Mouse (Mus musculus): ENCODE measurements around the gene Ift46.

Gene Ift46

GRCm38 (mm10) chr9:44767101-44768028, at the start of gene Ift46, which contains the start of gene Arcn1:
Gene Ift46 (plus strand): TSS chr9:44767908.
Gene Arcn1 (minus strand): TSS chr9:44767845.
- peak; percentile 90 for DNase-seq (ENCODE audit: extremely low spot score)

- DNase-seq (ENCODE audit: extremely low spot score): no peak
Measured at GRCm38 (mm10) chr9:44718937-44719631, 48.6 kb upstream of the Ift46 start.

GRCm38 (mm10) chr9:44719632-44720357, 47.9 kb upstream of the Ift46 start:
- DNase-seq (ENCODE audit: extremely low spot score): no peak

GRCm38 (mm10) chr9:44720358-44721153, 47.2 kb upstream of the Ift46 start:
- DNase-seq (ENCODE audit: extremely low spot score): no peak

- DNase-seq (ENCODE audit: extremely low spot score): peak; percentile 94
Measured at GRCm38 (mm10) chr9:44721154-44721876, 46.4 kb upstream of the Ift46 start.

GRCm38 (mm10) chr9:44721877-44722186, 45.9 kb upstream of the Ift46 start:
- no peak for DNase-seq (ENCODE audit: extremely low spot score)

- no peak for DNase-seq (ENCODE audit: extremely low spot score)
Measured at GRCm38 (mm10) chr9:44722575-44722974, 45.1 kb upstream of the Ift46 start.

GRCm38 (mm10) chr9:44723008-44723407, 44.7 kb upstream of the Ift46 start:
- no peak for DNase-seq (ENCODE audit: extremely low spot score)

- DNase-seq (ENCODE audit: extremely low spot score): no peak
Measured at GRCm38 (mm10) chr9:44723521-44724041, 44.1 kb upstream of the Ift46 start.

GRCm38 (mm10) chr9:44724223-44724622, 43.5 kb upstream of the Ift46 start:
- no peak for DNase-seq (ENCODE audit: extremely low spot score)

- no peak for DNase-seq (ENCODE audit: extremely low spot score)
Measured at GRCm38 (mm10) chr9:44724665-44725064, 43.0 kb upstream of the Ift46 start.

- DNase-seq (ENCODE audit: extremely low spot score): peak; percentile 59
Measured at GRCm38 (mm10) chr9:44726431-44727146, 41.1 kb upstream of the Ift46 start.

GRCm38 (mm10) chr9:44727441-44727840, 40.3 kb upstream of the Ift46 start:
- no peak for DNase-seq (ENCODE audit: extremely low spot score)

- DNase-seq (ENCODE audit: extremely low spot score): no peak
Measured at GRCm38 (mm10) chr9:44732130-44732549, 35.6 kb upstream of the Ift46 start.

GRCm38 (mm10) chr9:44732921-44733530, 34.7 kb upstream of the Ift46 start:
- DNase-seq (ENCODE audit: extremely low spot score): no peak

- peak; percentile 59 for DNase-seq (ENCODE audit: extremely low spot score)
Measured at GRCm38 (mm10) chr9:44733671-44734523, 33.8 kb upstream of the Ift46 start.

- peak; percentile 81 for DNase-seq (ENCODE audit: extremely low spot score)
Measured at GRCm38 (mm10) chr9:44734524-44735494, 32.9 kb upstream of the Ift46 start, which contains the start of gene Phldb1. Gene Phldb1 (minus strand): TSS chr9:44735198.
